ENCODE assay signal across 20 mouse cellular contexts in the genomic region with DNA sequence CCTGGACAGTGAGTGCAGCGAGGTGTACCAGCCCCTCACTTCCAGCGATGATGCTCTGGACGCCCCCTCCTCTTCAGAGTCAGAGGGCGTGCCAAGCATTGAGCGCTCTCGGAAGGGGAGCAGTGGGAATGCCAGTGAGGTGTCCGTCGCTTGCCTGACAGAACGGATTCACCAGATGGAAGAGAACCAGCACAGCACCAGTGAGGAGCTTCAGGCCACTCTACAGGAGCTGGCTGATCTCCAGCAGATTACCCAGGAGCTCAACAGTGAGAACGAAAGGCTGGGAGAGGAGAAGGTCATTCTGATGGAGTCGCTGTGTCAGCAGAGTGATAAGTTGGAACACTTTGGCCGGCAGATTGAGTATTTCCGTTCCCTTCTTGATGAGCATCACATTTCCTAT. TPM values are rescaled to one million over a fixed set of nuclear protein-coding genes. Genes with fewer than 3 reads are reported as not detected.
DNase-seq lines count a peak whose midpoint lies in the region; ATAC-seq and TF ChIP-seq lines count a peak whose summit lies in the region.
"Had no signal": no experiment of that assay in that cellular context is flagged by ENCODE, and none has a peak within 500 bp of the region (broad histone marks: within the 10 kb centered on the region; RNA-seq: fewer than 3 reads in every experiment).

No protein-coding gene starts in this region.

- peaks cover 39% of the 10 kb centered on the region for H3K36me3 ChIP-seq in hindbrain, postnatal 0 days (ENCODE audit: insufficient read depth, low read length)
- H3K36me3 ChIP-seq in hindbrain, embryonic 11.5 days (ENCODE audit: control insufficient read depth, insufficient read depth, low read length) = 0 out of 2 replicates have a peak, but pooled peaks cover 8% of the 10 kb centered on the region

- H3K4me3 ChIP-seq in hindbrain, postnatal 0 days (ENCODE audit: low read length) = no peak overlapping the region
- H3K4me3 ChIP-seq in hindbrain, embryonic 11.5 days (ENCODE audit: low read depth, low read length) = no peak overlapping the region
- H3K4me3 ChIP-seq: forebrain, embryonic 12.5 days; gastrocnemius, adult 2 months; heart, embryonic 10.5 days; hindbrain, embryonic 10.5 days; liver, embryonic 13.5 days; midbrain, embryonic 12.5 days; neural tube, embryonic 12.5 days had no signal

- no peaks in the 10 kb centered on the region for H3K4me1 ChIP-seq in hindbrain, postnatal 0 days (ENCODE audit: insufficient read depth, low read length)
- H3K4me1 ChIP-seq in hindbrain, embryonic 11.5 days (replicated peaks; ENCODE audit: control insufficient read depth, insufficient read depth, low read length) = no peaks in the 10 kb centered on the region
- H3K4me1 ChIP-seq: forebrain, embryonic 12.5 days; heart, embryonic 10.5 days; hindbrain, embryonic 10.5 days; liver, embryonic 13.5 days; midbrain, embryonic 12.5 days; neural tube, embryonic 12.5 days had no signal

- WGBS in hindbrain, postnatal 0 days = 76% methylated on average over 13 of the region's 13 CpGs
- WGBS in hindbrain, embryonic 11.5 days = 96% methylated on average over 13 of the region's 13 CpGs

- intact Hi-C loops in left cerebral cortex, postnatal 10 days (cut with DNase I) = no loop called here

- ATAC-seq in hindbrain, postnatal 0 days = no peak
- ATAC-seq in hindbrain, embryonic 11.5 days (ENCODE audit: low FRiP score) = no peak
- ATAC-seq: CD4-positive, CD25-positive, alpha-beta regulatory T cell, adult 4 months; intestine, postnatal 0 days had no signal

- peak; percentile 30 for DNase-seq in hindbrain, postnatal 0 days (ENCODE audit: low spot score)
- DNase-seq in hindbrain, embryonic 11.5 days (ENCODE audit: low spot score) = no peak
- DNase-seq in MN1 (ENCODE audit: low spot score) = peak; percentile 34
- peak; percentile 88 for DNase-seq in cerebellum, adult 11-12 months
- DNase-seq in cerebellum, postnatal 10 days = peak; percentile 85 to 87
- no peak for DNase-seq in left cerebral cortex, postnatal 10 days (ENCODE audit: extremely low spot score in 1 of 2, low spot score in 2 of 2)
- no peak for DNase-seq in retina, postnatal 1 day
- DNase-seq: gastrocnemius, adult 2 months; kidney, postnatal 36 days; layer of hippocampus, postnatal 36 days; liver, embryonic 13.5 days; lung, adult 2 months; lung, postnatal 14 days had no signal

- no peak overlapping the region for H3K27ac ChIP-seq in hindbrain, postnatal 0 days
- H3K27ac ChIP-seq in hindbrain, embryonic 11.5 days (ENCODE audit: low read depth, low read length) = no peak overlapping the region
- H3K27ac ChIP-seq: forebrain, embryonic 12.5 days; gastrocnemius, adult 2 months; heart, embryonic 10.5 days; hindbrain, embryonic 10.5 days; liver, embryonic 13.5 days; midbrain, embryonic 12.5 days; neural tube, embryonic 12.5 days had no signal

- no peaks in the 10 kb centered on the region for H3K27me3 ChIP-seq in hindbrain, postnatal 0 days (ENCODE audit: insufficient read depth, low read length)
- H3K27me3 ChIP-seq in hindbrain, embryonic 11.5 days (ENCODE audit: control insufficient read depth, insufficient read depth, low read length) = no peaks in the 10 kb centered on the region
- H3K27me3 ChIP-seq: forebrain, embryonic 12.5 days; liver, embryonic 13.5 days; midbrain, embryonic 12.5 days; neural tube, embryonic 12.5 days had no signal

- H3K4me2 ChIP-seq in hindbrain, postnatal 0 days (ENCODE audit: low read depth, low read length) = no peak overlapping the region
- H3K4me2 ChIP-seq in hindbrain, embryonic 11.5 days (replicated peaks; ENCODE audit: low read depth, low read length) = no peak overlapping the region
- H3K4me2 ChIP-seq: forebrain, embryonic 12.5 days; liver, embryonic 13.5 days; midbrain, embryonic 12.5 days; neural tube, embryonic 12.5 days had no signal

- TF ChIP-seq CTCF in hindbrain, postnatal 0 days (IDR thresholded peaks at IDR 0.05; ENCODE audit: low read depth) = no peak

- no peaks in the 10 kb centered on the region for H3K9me3 ChIP-seq in hindbrain, postnatal 0 days (ENCODE audit: low read length)
- no peaks in the 10 kb centered on the region for H3K9me3 ChIP-seq in hindbrain, embryonic 11.5 days (ENCODE audit: control insufficient read depth, low read length)
- H3K9me3 ChIP-seq: forebrain, embryonic 12.5 days; heart, embryonic 10.5 days; hindbrain, embryonic 10.5 days; liver, embryonic 13.5 days; midbrain, embryonic 12.5 days; neural tube, embryonic 12.5 days had no signal

- H3K9ac ChIP-seq in hindbrain, postnatal 0 days (replicated peaks; ENCODE audit: low read length) = no peak overlapping the region
- H3K9ac ChIP-seq in hindbrain, embryonic 11.5 days (ENCODE audit: low read depth, low read length) = no peak overlapping the region
- H3K9ac ChIP-seq: forebrain, embryonic 12.5 days; liver, embryonic 13.5 days; midbrain, embryonic 12.5 days; neural tube, embryonic 12.5 days had no signal

RNA-seq across cellular contexts. Expression of a gene that starts 33.9 kb away (rescaled TPM):
- total RNA-seq in hindbrain, postnatal 0 days (2014; rRNA removed) = 36.3 and 42.2 TPM in 2 replicates
- 22.3 and 23.4 TPM in 2 replicates for polyA plus RNA-seq in hindbrain, postnatal 0 days (2015; fragmentation: Nextera tagmentation; extraction: Ambion mirVana)
- 21.5 and 27.3 TPM in 2 replicates for polyA plus RNA-seq in hindbrain, embryonic 11.5 days (2014; fragmentation: Nextera tagmentation; extraction: Ambion mirVana)
- 10 to 100 TPM; 44.2 to 46.6 TPM for total RNA-seq in left cerebral cortex, postnatal 10 days (2021)

Comparison
In these comparisons a context has a peak if more than half of its experiments do, and no peak if none do; other contexts are left out.
1. DNase-seq: peak in hindbrain, postnatal 0 days (single experiment), MN1 (single experiment), cerebellum, adult 11-12 months (single experiment) and cerebellum, postnatal 10 days (2 of 2); none in hindbrain, embryonic 11.5 days (single experiment), left cerebral cortex, postnatal 10 days (0 of 2) and retina, postnatal 1 day (single experiment).